ENCODE assay signal across 18 mouse cellular contexts in the genomic region with DNA sequence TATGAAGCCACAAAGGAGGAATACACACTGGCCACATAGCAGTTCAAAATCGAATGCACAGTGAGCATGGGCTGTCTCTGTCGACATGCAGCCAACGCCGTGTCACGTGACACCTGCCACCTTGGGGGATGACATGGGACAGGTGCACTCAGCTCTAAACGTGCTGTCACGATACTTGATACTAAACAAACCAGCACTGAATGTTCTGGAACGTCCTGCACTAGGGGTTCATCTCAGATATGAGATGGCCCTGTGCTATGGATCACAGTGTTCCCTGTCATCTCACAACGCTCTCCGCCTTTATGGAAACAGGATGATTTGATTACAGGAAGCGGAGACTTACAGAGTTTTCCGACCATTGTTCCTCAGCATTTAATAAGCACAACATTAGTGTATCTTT. TPM values are rescaled to one million over a fixed set of nuclear protein-coding genes. Genes with fewer than 3 reads are reported as not detected.
DNase-seq lines count a peak whose midpoint lies in the region; ATAC-seq and TF ChIP-seq lines count a peak whose summit lies in the region.
"Had no signal": no experiment of that assay in that cellular context is flagged by ENCODE, and none has a peak within 500 bp of the region (broad histone marks: within the 10 kb centered on the region; RNA-seq: fewer than 3 reads in every experiment).

No protein-coding gene starts in this region.

- TF ChIP-seq EP300 in CH12.LX (IDR thresholded peaks at IDR 0.05; ENCODE audit: low read length) = no peak
- TF ChIP-seq EP300 in lung, postnatal 0 days (IDR thresholded peaks at IDR 0.05) = peak; percentile 100

- ATAC-seq in heart, embryonic 11.5 days (replicated peaks; ENCODE audit: insufficient number of reproducible peaks, low FRiP score, low TSS enrichment) = no peak
- peak; percentile 76 for ATAC-seq in lung, postnatal 0 days
- ATAC-seq: midbrain, embryonic 13.5 days had no signal

- H3K9me3 ChIP-seq in heart, embryonic 11.5 days (replicated peaks; ENCODE audit: control insufficient read depth, low read length) = no peaks in the 10 kb centered on the region
- H3K9me3 ChIP-seq in CH12.LX (replicated peaks; ENCODE audit: low read length) = no peaks in the 10 kb centered on the region
- no peaks in the 10 kb centered on the region for H3K9me3 ChIP-seq in lung, postnatal 0 days (ENCODE audit: low read length)
- H3K9me3 ChIP-seq: forebrain, embryonic 12.5 days; heart, embryonic 13.5 days; limb, embryonic 15.5 days; midbrain, embryonic 13.5 days; stomach, embryonic 15.5 days had no signal

- intact Hi-C loops in gastrocnemius, postnatal 14 days (cut with DNase I; ENCODE audit: low total_unique reads) = no loop called here

- H3K4me3 ChIP-seq in heart, embryonic 11.5 days (ENCODE audit: low read depth, low read length) = no peak overlapping the region
- H3K4me3 ChIP-seq in CH12.LX (replicated peaks in 1 of 3; ENCODE audit: low read depth in 2 of 3, low read length in 2 of 3, poor library complexity in 1 of 3) = no peak overlapping the region
- no peak overlapping the region for H3K4me3 ChIP-seq in lung, postnatal 0 days (ENCODE audit: low read depth, low read length)
- H3K4me3 ChIP-seq: forebrain, embryonic 12.5 days; heart, embryonic 13.5 days; hindbrain, embryonic 13.5 days; limb, embryonic 15.5 days; midbrain, embryonic 13.5 days; stomach, embryonic 15.5 days had no signal

- in situ Hi-C loops in CH12.LX (cut with MboI; ENCODE audit: low pct_ligation_motif_present, low pct_unique_long_range_greater_than_20kb, low sequenced_read_pairs) = no loop called here

- dilution Hi-C loops in CH12.LX (cut with MboI; ENCODE audit: extremely low pct_ligation_motif_present, extremely low pct_unique_long_range_greater_than_20kb, low sequenced_read_pairs) = no loop called here

- no peaks in the 10 kb centered on the region for H3K27me3 ChIP-seq in heart, embryonic 11.5 days (ENCODE audit: control insufficient read depth, insufficient read depth, low read length)
- no peaks in the 10 kb centered on the region for H3K27me3 ChIP-seq in CH12.LX (replicated peaks)
- no peaks in the 10 kb centered on the region for H3K27me3 ChIP-seq in lung, postnatal 0 days (replicated peaks; ENCODE audit: insufficient read depth, low read length)
- H3K27me3 ChIP-seq: forebrain, embryonic 12.5 days; hindbrain, embryonic 13.5 days; limb, embryonic 15.5 days; midbrain, embryonic 13.5 days; stomach, embryonic 15.5 days had no signal

- no peak for TF ChIP-seq POLR2A in CH12.LX (IDR thresholded peaks at IDR 0.05; ENCODE audit: low read depth, low read length)

- H3K4me1 ChIP-seq in heart, embryonic 11.5 days (ENCODE audit: control insufficient read depth, insufficient read depth, low read length) = no peaks in the 10 kb centered on the region; the same call in 1 of the 2 replicates
- H3K4me1 ChIP-seq in CH12.LX (ENCODE audit: control insufficient read depth in 1 of 2, insufficient read depth in 2 of 2) = peaks cover 0 to 3% of the 10 kb centered on the region in 2 experiments; a peak in 1 of 4 replicates
- no peaks in the 10 kb centered on the region; the same call in 1 of the 2 replicates for H3K4me1 ChIP-seq in lung, postnatal 0 days (ENCODE audit: insufficient read depth, low read depth, low read length)
- H3K4me1 ChIP-seq: hindbrain, embryonic 13.5 days; stomach, embryonic 15.5 days had no signal

- 56% methylated on average over 12 of the region's 12 CpGs for WGBS in heart, embryonic 11.5 days (ENCODE audit: insufficient replicate concordance)
- 50% methylated on average over 12 of the region's 12 CpGs for WGBS in lung, postnatal 0 days

- no peak for TF ChIP-seq CTCF in CH12.LX (conservative IDR thresholded peaks at IDR 0.05 in 1 of 2, IDR thresholded peaks at IDR 0.05 in 1 of 2; ENCODE audit: low read depth in 2 of 2, low read length in 2 of 2)
- TF ChIP-seq CTCF in lung, postnatal 0 days (IDR thresholded peaks at IDR 0.05) = no peak

- no peak for TF ChIP-seq RAD21 in CH12.LX (IDR thresholded peaks at IDR 0.05; ENCODE audit: low read depth, low read length)

- no peaks in the 10 kb centered on the region for H3K36me3 ChIP-seq in heart, embryonic 11.5 days (ENCODE audit: control insufficient read depth, insufficient read depth, low read length)
- H3K36me3 ChIP-seq in CH12.LX (replicated peaks in 1 of 2; ENCODE audit: control insufficient read depth in 1 of 2, insufficient read depth in 1 of 2, low read length in 1 of 2) = no peaks in the 10 kb centered on the region
- H3K36me3 ChIP-seq in lung, postnatal 0 days (ENCODE audit: insufficient read depth, low read length) = no peaks in the 10 kb centered on the region
- H3K36me3 ChIP-seq: forebrain, embryonic 12.5 days; G1E; heart, embryonic 13.5 days; hindbrain, embryonic 13.5 days; limb, embryonic 15.5 days; midbrain, embryonic 13.5 days; stomach, embryonic 15.5 days had no signal

- no peaks in the 10 kb centered on the region for H3K79me2 ChIP-seq in CH12.LX (replicated peaks; ENCODE audit: control insufficient read depth, extremely low read depth, insufficient read depth, poor library complexity, severe bottlenecking)

- H3K27ac ChIP-seq in heart, embryonic 11.5 days (ENCODE audit: low read depth, low read length) = no peak overlapping the region
- H3K27ac ChIP-seq in CH12.LX (ENCODE audit: insufficient read depth, low read depth) = no peak overlapping the region
- no peak overlapping the region for H3K27ac ChIP-seq in lung, postnatal 0 days (ENCODE audit: low read length)
- H3K27ac ChIP-seq: forebrain, embryonic 12.5 days; heart, embryonic 13.5 days; hindbrain, embryonic 13.5 days; limb, embryonic 15.5 days; macrophage; midbrain, embryonic 13.5 days; stomach, embryonic 15.5 days had no signal

- H3K9ac ChIP-seq in heart, embryonic 11.5 days (ENCODE audit: low read depth, low read length) = no peak overlapping the region
- no peak overlapping the region for H3K9ac ChIP-seq in CH12.LX (ENCODE audit: insufficient read depth, low read depth)
- H3K9ac ChIP-seq in lung, postnatal 0 days (replicated peaks; ENCODE audit: low read depth) = no peak overlapping the region
- H3K9ac ChIP-seq: forebrain, embryonic 12.5 days; heart, embryonic 13.5 days; hindbrain, embryonic 13.5 days; limb, embryonic 15.5 days; midbrain, embryonic 13.5 days; stomach, embryonic 15.5 days had no signal

- H3K4me2 ChIP-seq in heart, embryonic 11.5 days = no peak overlapping the region
- H3K4me2 ChIP-seq in CH12.LX (ENCODE audit: insufficient read depth, low read depth, poor library complexity, severe bottlenecking) = no peak overlapping the region
- H3K4me2 ChIP-seq in lung, postnatal 0 days (replicated peaks; ENCODE audit: low read depth, low read length) = no peak overlapping the region
- H3K4me2 ChIP-seq: forebrain, embryonic 12.5 days; heart, embryonic 13.5 days; hindbrain, embryonic 13.5 days; limb, embryonic 15.5 days; midbrain, embryonic 13.5 days; stomach, embryonic 15.5 days had no signal

- DNase-seq in heart, adult 8-10 months (ENCODE audit: low spot score) = peak; percentile 12
- no peak for DNase-seq in CH12.LX (ENCODE audit: extremely low read depth)
- peak; percentile 18 for DNase-seq in gastrocnemius, postnatal 14 days
- DNase-seq in lung, postnatal 0 days (ENCODE audit: low spot score) = peak; percentile 60
- no peak for DNase-seq in spleen, adult 12 weeks (ENCODE audit: low spot score)
- no peak for DNase-seq in right cerebral cortex, postnatal 10 days (ENCODE audit: low spot score in 2 of 2)
- DNase-seq: cerebellum, adult 9-11 months; kidney, adult 9 months; retina, postnatal 1 day had no signal

TF ChIP-seq in CH12.LX, 34 proteins besides CTCF, POLR2A, EP300 and RAD21:
- TF ChIP-seq MAZ (IDR thresholded peaks at IDR 0.05; ENCODE audit: low read depth, low read length) (no peak), MYC (IDR thresholded peaks at IDR 0.05; ENCODE audit: low read depth, low read length) (no peak), ZNF384 (IDR thresholded peaks at IDR 0.05; ENCODE audit: low read depth, low read length) (no peak), BHLHE40 (IDR thresholded peaks at IDR 0.05; ENCODE audit: low read depth, low read length) (0 out of 2 replicates have a peak, but pooled peaks have one; percentile 20)

RNA-seq across cellular contexts. Expression of gene Stt3b, which starts 22.8 kb away (rescaled TPM):
- total RNA-seq in heart, adult 8-10 months (2022) = 10 to 100 TPM; 48.7 to 53.5 (median 50.0) TPM
- polyA plus RNA-seq in heart, embryonic 11.5 days (2014; fragmentation: Nextera tagmentation; extraction: Ambion mirVana) = 84.7 and 102 TPM in 2 replicates
- total RNA-seq in CH12.LX (2012; rRNA removed) (103 and 114 TPM in 2 replicates), CH12.LX (2014; rRNA removed) (152 and 155 TPM in 2 replicates)
- 108 and 118 TPM in 2 replicates for polyA plus RNA-seq in CH12.LX (2012; ENCODE audit: insufficient read length, low read depth)
- total RNA-seq in gastrocnemius, postnatal 14 days (2021) = 10 to 100 TPM; 56.6 to 61.0 TPM
- polyA plus RNA-seq in lung, postnatal 0 days (2015; fragmentation: Nextera tagmentation; extraction: Ambion mirVana) = 56.6 and 62.3 TPM in 2 replicates

Comparison
In these comparisons a context has a peak if more than half of its experiments do, and no peak if none do; other contexts are left out.
1. DNase-seq: peak in heart, adult 8-10 months (single experiment), gastrocnemius, postnatal 14 days (single experiment) and lung, postnatal 0 days (single experiment); none in CH12.LX (single experiment), spleen, adult 12 weeks (single experiment) and right cerebral cortex, postnatal 10 days (0 of 2).